In genomic region chr9:90232781-90233690, GRCm38 (mm10) we compare ENCODE assay signal across 16 mouse cellular contexts. TPM values are rescaled to one million over a fixed set of nuclear protein-coding genes. Genes with fewer than 3 reads are reported as not detected.
DNase-seq lines count a peak whose midpoint lies in the region; ATAC-seq and TF ChIP-seq lines count a peak whose summit lies in the region.
"Had no signal": no experiment of that assay in that cellular context is flagged by ENCODE, and none has a peak within 500 bp of the region (broad histone marks: within the 10 kb centered on the region; RNA-seq: fewer than 3 reads in every experiment).

No protein-coding gene starts in this region.

- DNase-seq in heart, adult 11 months = peak; percentile 92
- no peak for DNase-seq in heart, adult 9 months (ENCODE audit: low spot score in 2 of 2)
- peak; percentile 44 for DNase-seq in thymus, postnatal 14 days
- DNase-seq in thymus, postnatal 25 days = no peak
- DNase-seq in liver, postnatal 0 days = peak; percentile 33
- DNase-seq in kidney, postnatal 4 days = no peak
- DNase-seq: cerebellum, postnatal 25 days; gastrocnemius, postnatal 10 days; kidney, adult 9 months had no signal

- 75% methylated on average over 8 of the region's 8 CpGs for WGBS in liver, postnatal 0 days (ENCODE audit: insufficient replicate concordance)
- WGBS in small intestine, adult 2 months = 77% methylated on average over 8 of the region's 8 CpGs

- H3K4me2 ChIP-seq in liver, postnatal 0 days (ENCODE audit: low read depth, low read length) = no peak overlapping the region
- H3K4me2 ChIP-seq: forebrain, embryonic 15.5 days; heart, embryonic 13.5 days; neural tube, embryonic 15.5 days had no signal

- peaks cover 34% of the 10 kb centered on the region for H3K36me3 ChIP-seq in liver, postnatal 0 days (replicated peaks; ENCODE audit: insufficient read depth, low read length)
- peaks cover 8% of the 10 kb centered on the region for H3K36me3 ChIP-seq in small intestine, adult 2 months (ENCODE audit: control insufficient read depth, insufficient read depth, low read length)
- H3K36me3 ChIP-seq: forebrain, embryonic 15.5 days; heart, embryonic 13.5 days had no signal

- H3K27me3 ChIP-seq in liver, postnatal 0 days (ENCODE audit: insufficient read depth, low read length) = no peaks in the 10 kb centered on the region
- H3K27me3 ChIP-seq in small intestine, adult 2 months (ENCODE audit: control insufficient read depth, insufficient read depth, low read length) = no peaks in the 10 kb centered on the region
- H3K27me3 ChIP-seq: forebrain, embryonic 15.5 days; heart, embryonic 13.5 days; neural tube, embryonic 15.5 days had no signal

- peak overlapping the region; percentile 72 for H3K27ac ChIP-seq in liver, postnatal 0 days (ENCODE audit: low read depth)
- peak overlapping the region; percentile 32; the same call in 1 of the 2 replicates for H3K27ac ChIP-seq in small intestine, adult 2 months (ENCODE audit: insufficient read depth, low read depth, low read length)
- H3K27ac ChIP-seq: forebrain, embryonic 15.5 days; heart, embryonic 13.5 days; neural tube, embryonic 15.5 days; stomach, postnatal 0 days had no signal

- no peak for TF ChIP-seq EP300 in liver, postnatal 0 days (IDR thresholded peaks at IDR 0.05; ENCODE audit: low read depth)

- no peak overlapping the region for H3K4me3 ChIP-seq in liver, postnatal 0 days (ENCODE audit: low read depth, low read length)
- no peak overlapping the region for H3K4me3 ChIP-seq in small intestine, adult 2 months (ENCODE audit: low read depth, low read length)
- H3K4me3 ChIP-seq: forebrain, embryonic 15.5 days; heart, embryonic 13.5 days; neural tube, embryonic 15.5 days had no signal

- peaks cover 57% of the 10 kb centered on the region for H3K4me1 ChIP-seq in liver, postnatal 0 days (ENCODE audit: insufficient read depth)
- no peaks in the 10 kb centered on the region; the same call in 1 of the 2 replicates for H3K4me1 ChIP-seq in small intestine, adult 2 months (ENCODE audit: control insufficient read depth, insufficient read depth, insufficient read length, low read length)
- H3K4me1 ChIP-seq: forebrain, embryonic 15.5 days; neural tube, embryonic 15.5 days had no signal

- H3K9me3 ChIP-seq in liver, postnatal 0 days (ENCODE audit: low read length) = no peaks in the 10 kb centered on the region
- H3K9me3 ChIP-seq: forebrain, embryonic 15.5 days; heart, embryonic 13.5 days; neural tube, embryonic 15.5 days had no signal

- no peak for TF ChIP-seq POLR2A in small intestine, adult 2 months (IDR thresholded peaks at IDR 0.05; ENCODE audit: low read depth, low read length)

- H3K9ac ChIP-seq in liver, postnatal 0 days (replicated peaks) = no peak overlapping the region
- H3K9ac ChIP-seq: forebrain, embryonic 15.5 days; heart, embryonic 13.5 days; neural tube, embryonic 15.5 days had no signal

- ATAC-seq in liver, postnatal 0 days = peak; percentile 16
- ATAC-seq in erythroid progenitor cell, adult 5-6 weeks (replicated peaks; ENCODE audit: low FRiP score, poor library complexity, severe bottlenecking) = no peak
- ATAC-seq: hindbrain, embryonic 16.5 days had no signal

- TF ChIP-seq CTCF in liver, postnatal 0 days (IDR thresholded peaks at IDR 0.05; ENCODE audit: low read depth) = no peak
- TF ChIP-seq CTCF in small intestine, adult 2 months (IDR thresholded peaks at IDR 0.05; ENCODE audit: extremely low read depth, insufficient read length, insufficient replicate concordance, low read depth, low read length) = no peak

RNA-seq across cellular contexts. Expression of gene Tbc1d2b, which starts 37.6 kb away (rescaled TPM):
- polyA plus RNA-seq in liver, postnatal 0 days (2015; fragmentation: Nextera tagmentation; extraction: Ambion mirVana) = 5.1 and 6.2 TPM in 2 replicates
- polyA plus RNA-seq in small intestine, adult 2 months (2012; rRNA removed) = 9.6 and 13.1 TPM in 2 replicates
- 54.4 and 68.7 TPM in 2 replicates for total RNA-seq in erythroid progenitor cell, adult 5-6 weeks (2015; ENCODE audit: low replicate concordance)
- total RNA-seq in erythroid progenitor cell, adult 5-6 weeks (2017; ENCODE audit: low replicate concordance) = 37.4 and 44.0 TPM in 2 replicates

Comparison
In these comparisons a context has a peak if more than half of its experiments do, and no peak if none do; other contexts are left out.
1. DNase-seq: peak in heart, adult 11 months (single experiment), thymus, postnatal 14 days (single experiment) and liver, postnatal 0 days (single experiment); none in heart, adult 9 months (0 of 2), thymus, postnatal 25 days (single experiment) and kidney, postnatal 4 days (0 of 2).